Mouse (Mus musculus) embryonic fibroblast, embryonic 13.5 days (primary cell): ENCODE measurements around the gene Tspyl1.
"Not testable (repeated sequence)": the region's sequence is repeated elsewhere in the genome, so short reads cannot be mapped to it uniquely, and the experiment has no call there.

ENCODE experiments used
- CTCF ChIP-seq: IDR thresholded peaks from 2 replicates; pipeline ENCODE4 v1.5.1; 2011; ENCODE audit warnings: mild to moderate bottlenecking, control low read depth, low read length, moderate library complexity, borderline replicate concordance; ENCODE audit not compliant: insufficient read depth
- POLR2A ChIP-seq: IDR thresholded peaks from 2 replicates; pipeline ENCODE4 v1.6.1; 2011; ENCODE audit warnings: low read depth, mild to moderate bottlenecking, control low read depth, low read length, moderate library complexity

GRCm38 (mm10) chr10:34252833-34253232, 29.2 kb upstream of the Tspyl1 start:
- not testable (repeated sequence) for TF ChIP-seq CTCF, POLR2A
